Mouse (Mus musculus) MEL (cell line): ENCODE measurements around the gene Lancl3. TPM values are rescaled to one million over a fixed set of nuclear protein-coding genes. Genes with fewer than 3 reads are reported as not detected.
"Not testable (repeated sequence)": the region's sequence is repeated elsewhere in the genome, so short reads cannot be mapped to it uniquely, and the experiment has no call there.

ENCODE experiments used
- DNase-seq: peaks from one replicate; pipeline ENCODE4 v3.0.0; 2011; ENCODE audit warnings: low read depth, low spot score
- H3K27ac ChIP-seq: 2 replicates; pipeline ENCODE4 v1.5.1; 2012; ENCODE audit warnings: low read depth, mild to moderate bottlenecking, control low read depth, low read length, moderate library complexity; ENCODE audit not compliant: control insufficient read depth
- H3K27me3 ChIP-seq, 2 experiments: fragments of 150-350 bp in 1 of 2; sonication (generic) in 1 of 2; 2 replicates each; pipeline ENCODE4 v1.6.1; 2012; ENCODE audit warnings: low read length in 2 of 2, mild to moderate bottlenecking in 2 of 2, improper control_type of control experiment in 1 of 2, moderate library complexity in 1 of 2; ENCODE audit not compliant: insufficient read depth in 2 of 2, control insufficient read depth in 1 of 2
- H3K36me3 ChIP-seq, 2 experiments: 2 replicates each; pipeline ENCODE4 v1.6.1; 2012 to 2014; ENCODE audit warnings: low read length in 2 of 2, improper control_type of control experiment in 1 of 2, inconsistent platforms in 1 of 2, mild to moderate bottlenecking in 1 of 2; ENCODE audit not compliant: insufficient read depth in 2 of 2, control insufficient read depth in 1 of 2
- H3K4me1 ChIP-seq, 2 experiments: fragments of 150-350 bp in 1 of 2; sonication (generic) in 1 of 2; 2 replicates each; pipeline ENCODE4 v1.6.1; 2012; ENCODE audit warnings: low read length in 2 of 2, improper control_type of control experiment in 1 of 2, mild to moderate bottlenecking in 1 of 2; ENCODE audit not compliant: insufficient read depth in 2 of 2, control insufficient read depth in 1 of 2
- H3K4me3 ChIP-seq, 2 experiments: fragments of 150-350 bp in 1 of 2; sonication (generic) in 1 of 2; 2 replicates each; pipeline ENCODE4 v1.5.1; 2012; ENCODE audit warnings: low read depth in 2 of 2, low read length in 2 of 2, mild to moderate bottlenecking in 2 of 2, moderate library complexity in 2 of 2, control low read depth in 1 of 2, improper control_type of control experiment in 1 of 2; ENCODE audit not compliant: control insufficient read depth in 1 of 2, insufficient read depth in 1 of 2
- H3K79me2 ChIP-seq: 2 replicates; pipeline ENCODE4 v1.6.1; 2012; ENCODE audit warnings: mild to moderate bottlenecking, low read length, moderate library complexity; ENCODE audit not compliant: control insufficient read depth, poor library complexity, insufficient read depth
- H3K9ac ChIP-seq: 2 replicates; pipeline ENCODE4 v1.6.1; 2012; ENCODE audit warnings: low read depth, mild to moderate bottlenecking, control low read depth, low read length, moderate library complexity; ENCODE audit not compliant: control insufficient read depth, poor library complexity, severe bottlenecking
- H3K9me3 ChIP-seq: fragments of 150-350 bp; sonication (generic); replicated peaks from 2 replicates; pipeline ENCODE4 v1.6.1; 2012; ENCODE audit warnings: mild to moderate bottlenecking, low read length, improper control_type of control experiment, moderate library complexity; ENCODE audit not compliant: insufficient read depth
- EP300 ChIP-seq, 2 experiments: IDR thresholded peaks; 2 replicates each; pipeline ENCODE4 v1.6.1; 2011; ENCODE audit warnings: improper control_type of control experiment in 2 of 2, low read length in 2 of 2, low read depth in 1 of 2, mild to moderate bottlenecking in 1 of 2
- GATA1 ChIP-seq: IDR thresholded peaks from 2 replicates; pipeline ENCODE4 v1.6.1; 2011; ENCODE audit warnings: low read depth, low read length, improper control_type of control experiment
- TAL1 ChIP-seq: IDR thresholded peaks from 2 replicates; pipeline ENCODE4 v1.6.1; 2012; ENCODE audit warnings: mild to moderate bottlenecking, inconsistent platforms, low read length, moderate library complexity, mixed read lengths
- TCF12 ChIP-seq: IDR thresholded peaks from 2 replicates; pipeline ENCODE4 v1.6.1; 2014; ENCODE audit warnings: low read depth, mild to moderate bottlenecking, inconsistent platforms, low read length, improper control_type of control experiment, moderate library complexity
- USF2 ChIP-seq, 2 experiments: IDR thresholded peaks; 2 replicates each; pipeline ENCODE4 v1.6.1; 2011 to 2012; ENCODE audit warnings: improper control_type of control experiment in 2 of 2, low read length in 2 of 2, borderline replicate concordance in 1 of 2, inconsistent platforms in 1 of 2, low read depth in 1 of 2, mild to moderate bottlenecking in 1 of 2; ENCODE audit not compliant: insufficient read depth in 1 of 2
- polyA plus RNA-seq, 2 experiments: library from polyadenylated mRNA; stranded (reverse) in 1 of 2; unstranded in 1 of 2; fragments of >175 nt in 1 of 2; fragments of >200 nt in 1 of 2; gene quantifications; 2 replicates each; pipeline versions ENCODE4 v1.2.1 to v1.2.4; 2012; ENCODE audit warnings: low replicate concordance in 2 of 2, low read depth in 1 of 2; ENCODE audit not compliant: insufficient read length in 2 of 2, insufficient read depth in 1 of 2, missing spikeins in 1 of 2
- total RNA-seq: library from RNA; depleted of rRNA; stranded (reverse); fragments of 300-350 nt; gene quantifications from 2 replicates; pipeline ENCODE4 v1.2.3, GENCODE M21; 2012; rRNA removed

Gene Lancl3
- total and polyA plus RNA-seq, 3 experiments: 0.03 TPM; not detected in 2

GRCm38 (mm10) chrX:9303455-9303854 lies 103.8 kb downstream of the Lancl3 start:
- peaks cover 4 to 15% of the 10 kb centered on the region in 2 experiments for H3K36me3 ChIP-seq
- H3K4me1 ChIP-seq: peaks cover 5 to 6% of the 10 kb centered on the region in 2 experiments
- H3K4me3 ChIP-seq: no peak overlapping the region
- peak; percentile 38 for DNase-seq
- H3K79me2 ChIP-seq: peaks cover 3% of the 10 kb centered on the region
- no peak overlapping the region for H3K27ac ChIP-seq
- H3K27me3 ChIP-seq: no peaks in the 10 kb centered on the region
- peak; percentile 55 to 64; a peak in 3 of 4 replicates for TF ChIP-seq EP300 (IDR thresholded peaks at IDR 0.05; ENCODE audit: low read depth in 1 of 2, low read length in 2 of 2)
- TF ChIP-seq USF2 (IDR thresholded peaks at IDR 0.05; ENCODE audit: borderline replicate concordance in 1 of 2, insufficient read depth in 1 of 2, low read depth in 1 of 2, low read length in 2 of 2): no peak
- peak; percentile 58 for TF ChIP-seq TAL1
- peak; percentile 60; the same call in 1 of the 2 replicates for TF ChIP-seq TCF12
- TF ChIP-seq GATA1: 0 out of 2 replicates have a peak, but pooled peaks have one; percentile 37
- H3K9me3 ChIP-seq: no peaks in the 10 kb centered on the region
- no peak overlapping the region for H3K9ac ChIP-seq

- H3K36me3 ChIP-seq, H3K9ac ChIP-seq, H3K4me3 ChIP-seq, H3K79me2 ChIP-seq, DNase-seq, H3K4me1 ChIP-seq, H3K27ac ChIP-seq, H3K27me3 ChIP-seq, H3K9me3 ChIP-seq: not testable (repeated sequence)
- 0 out of 2 replicates have a peak, but pooled peaks have one; percentile 22 for TF ChIP-seq GATA1
Observed at GRCm38 (mm10) chrX:9316457-9316856, 116.8 kb downstream of the Lancl3 start.

Other genes with a start within 250 kb of the Lancl3 start
- not detected in 2 replicates for gene Fthl17b, start 236.9 kb upstream of the Lancl3 start, total RNA-seq
- not detected for gene Fthl17b, start 236.9 kb upstream of the Lancl3 start, polyA plus RNA-seq
- not detected in 2 replicates for gene Fthl17c, start 223.3 kb upstream of the Lancl3 start, total RNA-seq
- not detected for gene Fthl17c, start 223.3 kb upstream of the Lancl3 start, polyA plus RNA-seq
- not detected in 2 replicates for gene Fthl17d, start 213.1 kb upstream of the Lancl3 start, total RNA-seq
- not detected for gene Fthl17d, start 213.1 kb upstream of the Lancl3 start, polyA plus RNA-seq
- gene Fthl17e, start 166.4 kb upstream of the Lancl3 start, total RNA-seq: not detected in 2 replicates
- gene Fthl17e, start 166.4 kb upstream of the Lancl3 start, polyA plus RNA-seq: not detected
- not detected in 2 replicates for gene Fthl17f, start 136.9 kb upstream of the Lancl3 start, total RNA-seq
- gene Fthl17f, start 136.9 kb upstream of the Lancl3 start, polyA plus RNA-seq: not detected
- not detected in 2 replicates for gene 4930402K13Rik, start 95.3 kb upstream of the Lancl3 start, total RNA-seq
- gene 4930402K13Rik, start 95.3 kb upstream of the Lancl3 start, polyA plus RNA-seq: not detected
- gene Gm14862, start 57.0 kb downstream of the Lancl3 start, total RNA-seq: not detected in 2 replicates
- not detected for gene Gm14862, start 57.0 kb downstream of the Lancl3 start, polyA plus RNA-seq
- gene Xk, start 72.9 kb downstream of the Lancl3 start, total RNA-seq: 10.7 and 11.1 TPM in 2 replicates
- gene Xk, start 72.9 kb downstream of the Lancl3 start, polyA plus RNA-seq: 10 to 100 TPM in 1 of 2 experiments, not detected in 1; 36.6 TPM
- 0.85 and 1.1 TPM in 2 replicates for gene H2al1m, start 83.9 kb downstream of the Lancl3 start, total RNA-seq
- gene H2al1m, start 83.9 kb downstream of the Lancl3 start, polyA plus RNA-seq: 1 to 10 TPM in 1 of 2 experiments, not detected in 1; 3.5 TPM
- not detected in 2 replicates for gene H2al1k, start 150.7 kb downstream of the Lancl3 start, total RNA-seq
- gene H2al1k, start 150.7 kb downstream of the Lancl3 start, polyA plus RNA-seq: not detected